Mouse (Mus musculus) megakaryocyte, embryonic 14.5 days (primary cell): Measurements from ENCODE around the gene Prkacb.

Experiments
- FLI1 ChIP-seq: IDR thresholded peaks from 2 replicates; pipeline ENCODE4 v1.6.1; 2012; ENCODE audit warnings: low read length, inconsistent platforms, mixed read lengths
- GATA1 ChIP-seq: IDR thresholded peaks from 3 replicates; pipeline ENCODE4 v1.6.1; 2012; ENCODE audit warnings: mixed read lengths, low read length, inconsistent platforms, borderline replicate concordance

GRCm38 (mm10) chr3:146754270-146754669 is 58.5 kb downstream of the Prkacb start:
- no peak; the same call in 1 of the 2 replicates for TF ChIP-seq FLI1
- no peak; the same call in 2 of the 3 replicates for TF ChIP-seq GATA1
